Mouse (Mus musculus): ENCODE measurements around the gene Larp4.

The Larp4 gene

DNA sequence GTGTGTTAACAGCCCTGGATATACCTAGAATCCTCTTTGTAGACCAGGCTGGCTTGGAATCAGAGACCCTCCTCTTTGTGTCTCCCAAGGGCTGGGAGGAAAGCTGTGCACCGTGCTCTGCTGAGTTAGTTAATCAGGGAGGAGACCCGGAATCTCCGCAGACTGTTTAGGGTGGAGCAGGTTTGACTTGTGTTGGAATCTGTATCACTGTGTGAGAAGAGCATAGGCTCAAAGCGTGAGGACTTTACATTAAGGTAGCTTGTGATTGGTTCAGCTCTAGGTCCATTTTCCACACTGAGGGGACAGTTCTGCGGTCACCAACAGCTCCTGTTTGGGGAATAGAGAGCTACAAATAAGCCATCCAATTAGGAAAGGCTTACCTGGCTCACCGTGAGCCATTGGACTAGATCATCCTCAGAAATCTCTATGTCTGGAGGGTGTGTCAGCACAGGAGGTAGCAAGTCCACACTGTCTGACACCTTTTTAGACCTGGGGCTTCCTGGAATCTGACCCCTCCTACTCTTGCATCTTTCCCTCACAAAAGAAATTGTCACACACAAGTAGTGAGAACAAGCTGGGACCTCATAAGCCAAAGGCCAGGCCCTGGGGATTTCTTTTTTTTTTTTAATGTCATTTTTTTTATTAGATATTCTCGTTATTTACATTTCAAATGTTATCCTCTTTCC, 89.9 kb downstream of the Larp4 start:
- DNase-seq (ENCODE audit: low read depth, low spot score) = peak; percentile 42

GRCm38 (mm10) chr15:100060513-100061140, 90.8 kb downstream of the Larp4 start:
- no peaks in the 10 kb centered on the region for H3K27me3 ChIP-seq (ENCODE audit: control insufficient read depth, insufficient read depth, low read length, poor library complexity, severe bottlenecking)
- peak; percentile 89 for DNase-seq (ENCODE audit: low read depth, low spot score)
- H3K36me3 ChIP-seq (ENCODE audit: control insufficient read depth, insufficient read depth, low read length, poor library complexity, severe bottlenecking) = no peaks in the 10 kb centered on the region

More for the DNA sequence above, 89.9 kb downstream of the Larp4 start:
- H3K27me3 ChIP-seq (ENCODE audit: control insufficient read depth, insufficient read depth, low read length, poor library complexity, severe bottlenecking) = no peaks in the 10 kb centered on the region
- no peaks in the 10 kb centered on the region for H3K36me3 ChIP-seq (ENCODE audit: control insufficient read depth, insufficient read depth, low read length, poor library complexity, severe bottlenecking)

DNA sequence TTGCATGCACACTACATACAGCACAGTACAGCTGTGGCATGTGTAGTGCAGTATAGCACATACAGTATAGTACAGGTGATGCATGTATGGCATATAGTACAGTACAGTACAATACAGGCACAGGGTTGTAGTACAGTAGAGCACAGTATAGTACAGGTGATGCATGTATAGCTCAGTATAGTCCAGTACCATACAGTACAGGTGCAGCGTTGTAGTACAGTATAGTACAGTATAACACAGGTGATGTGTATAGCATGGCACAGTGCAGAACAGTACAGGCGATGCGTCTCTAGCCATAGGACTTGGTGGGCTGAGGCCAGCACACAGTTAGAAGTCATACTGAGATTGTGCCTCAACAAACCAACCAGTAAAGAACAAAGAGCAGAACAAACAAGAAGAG, 91.5 kb downstream of the Larp4 start:
- no peaks in the 10 kb centered on the region for H3K27me3 ChIP-seq (ENCODE audit: control insufficient read depth, insufficient read depth, low read length, poor library complexity, severe bottlenecking)

GRCm38 (mm10) chr15:100063229-100063773, 93.4 kb downstream of the Larp4 start:
- no peak for DNase-seq (ENCODE audit: low read depth, low spot score)
- Histone ChIP-seq H3K27me3 (ENCODE audit: control insufficient read depth, insufficient read depth, low read length, poor library complexity, severe bottlenecking) (no peaks in the 10 kb centered on the region), H3K36me3 (ENCODE audit: control insufficient read depth, insufficient read depth, low read length, poor library complexity, severe bottlenecking) (no peaks in the 10 kb centered on the region)

More for the DNA sequence above, 91.5 kb downstream of the Larp4 start:
- DNase-seq (ENCODE audit: low read depth, low spot score) = no peak
- H3K36me3 ChIP-seq (ENCODE audit: control insufficient read depth, insufficient read depth, low read length, poor library complexity, severe bottlenecking) = no peaks in the 10 kb centered on the region

Data from splenic B cell, adult 2 months (primary cell).